Mouse (Mus musculus) lung, embryonic 14.5 days (tissue): ENCODE data around the gene Epo. TPM values are rescaled to one million over a fixed set of nuclear protein-coding genes. Genes with fewer than 3 reads are reported as not detected.

Source experiments
- ATAC-seq: fragments of 200-750 bp; cut with Nextera tagmentation; 2 replicates; pipeline ENCODE4 v1.8.0; 2017; ENCODE audit warnings: mild to moderate bottlenecking, moderate TSS enrichment, moderate library complexity; ENCODE audit not compliant: insufficient read depth
- DNase-seq: peaks from one replicate; pipeline ENCODE4 v3.0.0-alpha.2; 2015
- H3K27ac ChIP-seq: fragments of 300-500 bp; sonication (generic); 2 replicates; pipeline ENCODE4 v1.5.1; 2014; ENCODE audit warnings: low read depth, mild to moderate bottlenecking, moderate library complexity
- H3K27me3 ChIP-seq: fragments of 300-500 bp; sonication (generic); 2 replicates; pipeline ENCODE4 v1.6.1; 2014; ENCODE audit warnings: low read length, control low read depth; ENCODE audit not compliant: insufficient read depth
- H3K36me3 ChIP-seq: fragments of 300-500 bp; sonication (generic); 2 replicates; pipeline ENCODE4 v1.6.1; 2014; ENCODE audit warnings: control low read depth; ENCODE audit not compliant: insufficient read depth
- H3K4me1 ChIP-seq: fragments of 300-500 bp; sonication (generic); 2 replicates; pipeline ENCODE4 v1.6.1; 2014; ENCODE audit warnings: antibody characterized with exemption, control low read depth; ENCODE audit not compliant: insufficient read depth
- H3K4me2 ChIP-seq: fragments of 300-500 bp; sonication (generic); 2 replicates; pipeline ENCODE4 v1.6.1; 2014; ENCODE audit warnings: mild to moderate bottlenecking
- H3K4me3 ChIP-seq: fragments of 300-500 bp; sonication (generic); 2 replicates; pipeline ENCODE4 v1.5.1; 2014; ENCODE audit warnings: low read depth, low read length
- H3K9ac ChIP-seq: fragments of 300-500 bp; sonication (generic); 2 replicates; pipeline ENCODE4 v1.6.1; 2014
- H3K9me3 ChIP-seq: fragments of 300-500 bp; sonication (generic); 2 replicates; pipeline ENCODE4 v1.6.1; 2016; ENCODE audit warnings: low read depth, low read length, control low read depth
- CTCF ChIP-seq: IDR thresholded peaks from 2 replicates; pipeline ENCODE4 v1.5.1; 2016; ENCODE audit warnings: antibody characterized with exemption, low read depth
- WGBS: fragments of 180-500 bp; shearing (Covaris S2); extraction: QIAGEN DNeasy Blood & Tissue Kit; methylation state at CpG from one replicate; pipeline ENCODE4 v1.1.7; 2014; 5-methylcytosine and 5-hydroxymethylcytosine counted together
- polyA plus RNA-seq: library from polyadenylated mRNA; unstranded; fragments of >200 nt; fragmentation: Nextera tagmentation; extraction: Ambion mirVana; gene quantifications from 2 replicates; pipeline ENCODE4 v1.2.1, GENCODE M21; 2014

Epo gene
- polyA plus RNA-seq, 1 experiment from 2014 or later = 0.37 TPM

DNA sequence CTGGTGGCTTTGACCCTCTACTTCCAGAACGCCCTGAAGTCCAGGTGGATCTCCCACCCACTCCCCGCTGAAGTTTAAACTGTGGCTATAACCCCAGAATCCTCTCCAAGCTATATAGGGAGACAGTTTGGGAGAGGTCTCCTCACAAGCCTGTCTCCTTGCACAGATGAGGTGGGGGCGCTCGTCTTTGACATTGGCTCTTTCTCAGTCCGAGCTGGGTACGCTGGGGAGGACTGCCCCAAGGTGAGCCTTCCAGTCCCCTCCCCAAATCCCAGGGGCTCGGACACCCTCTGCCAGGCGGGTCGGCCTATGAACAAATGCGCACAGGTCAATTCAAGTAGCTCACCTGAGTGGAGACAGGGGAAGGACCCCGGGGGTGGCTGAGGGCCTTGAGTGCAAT is 20.9 kb upstream of the Epo start:
- H3K4me3 ChIP-seq = no peak overlapping the region
- no peaks in the 10 kb centered on the region for H3K4me1 ChIP-seq
- no peak overlapping the region; the same call in 1 of the 2 replicates for H3K4me2 ChIP-seq
- no peak overlapping the region for H3K27ac ChIP-seq
- H3K36me3 ChIP-seq = no peaks in the 10 kb centered on the region
- no peaks in the 10 kb centered on the region for H3K9me3 ChIP-seq
- 44% methylated on average over 11 of the region's 11 CpGs for WGBS
- no peak overlapping the region for H3K9ac ChIP-seq
- ATAC-seq (no peak), DNase-seq (no peak)
- no peak for TF ChIP-seq CTCF
- peaks cover 16% of the 10 kb centered on the region for H3K27me3 ChIP-seq

GRCm38 (mm10) chr5:137553411-137553837 is 20.4 kb upstream of the Epo start, which contains the start of gene Actl6b:
Gene Actl6b, plus strand, starts transcription at chr5:137553517.
- peak; percentile 73 for ATAC-seq

DNA sequence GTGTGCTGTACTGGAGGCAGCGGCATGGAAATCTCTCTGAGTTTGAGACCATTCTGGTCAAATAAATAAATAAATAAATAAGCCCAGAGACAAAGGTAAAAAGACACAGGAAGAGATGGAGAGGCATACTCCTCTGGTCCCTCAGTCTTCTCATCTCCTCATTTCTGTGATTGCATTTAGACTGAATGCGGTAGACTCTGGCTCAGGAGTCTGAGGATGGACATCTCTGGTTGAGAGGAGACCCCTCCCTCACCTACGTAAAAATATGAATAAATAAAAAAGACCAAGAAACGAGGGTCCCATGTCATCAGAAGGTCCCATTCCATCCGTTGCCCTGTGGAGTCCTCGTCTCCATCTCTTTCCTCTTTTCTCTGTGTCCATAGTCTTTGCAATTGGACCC is 20.0 kb upstream of the Epo start:
- ATAC-seq = no peak
- H3K4me2 ChIP-seq = peak overlapping the region; percentile 51
- no peak for TF ChIP-seq CTCF
- H3K27ac ChIP-seq = no peak overlapping the region
- H3K36me3 ChIP-seq = no peaks in the 10 kb centered on the region
- no peak for DNase-seq
- WGBS = 31% methylated on average over 6 of the region's 6 CpGs
- H3K9ac ChIP-seq = no peak overlapping the region
- no peaks in the 10 kb centered on the region for H3K9me3 ChIP-seq
- H3K4me1 ChIP-seq = no peaks in the 10 kb centered on the region
- H3K27me3 ChIP-seq = peaks cover 16% of the 10 kb centered on the region
- peak overlapping the region; percentile 10; the same call in 1 of the 2 replicates for H3K4me3 ChIP-seq

More at GRCm38 (mm10) chr5:137553411-137553837, 20.4 kb upstream of the Epo start, which contains the start of gene Actl6b:
- no peaks in the 10 kb centered on the region for H3K36me3 ChIP-seq
- peak within 1 kb of the TSS; percentile 10; the same call in 1 of the 2 replicates for H3K4me3 ChIP-seq
- no peaks in the 10 kb centered on the region for H3K4me1 ChIP-seq
- H3K27ac ChIP-seq = no peak within 1 kb of the TSS
- H3K9ac ChIP-seq = no peak within 1 kb of the TSS
- peak; percentile 85 for DNase-seq
- peaks cover 16% of the 10 kb centered on the region for H3K27me3 ChIP-seq
- 2% methylated on average over 37 of the region's 37 CpGs for WGBS
- TF ChIP-seq CTCF = no peak
- H3K9me3 ChIP-seq = no peaks in the 10 kb centered on the region
- H3K4me2 ChIP-seq = peak within 1 kb of the TSS; percentile 51

DNA sequence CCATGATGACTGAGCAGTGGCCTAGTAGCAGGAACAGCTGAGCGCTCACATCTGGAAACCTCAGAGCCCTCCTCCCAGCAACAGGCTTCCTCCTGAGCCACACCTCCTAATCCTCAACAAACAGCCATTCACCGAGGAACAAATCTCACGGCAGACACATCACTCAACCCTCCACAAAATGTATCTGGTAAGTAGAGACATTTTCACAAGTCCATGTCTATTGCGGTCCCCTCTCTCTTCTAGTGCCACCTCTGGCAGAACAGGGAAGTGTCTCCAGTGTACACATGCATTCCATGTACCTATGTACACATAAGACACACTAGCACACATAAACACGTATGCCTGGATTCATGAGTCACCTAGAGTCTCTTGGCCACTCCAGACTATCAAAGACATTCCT is 18.1 kb upstream of the Epo start:
- Histone ChIP-seq H3K9me3 (no peaks in the 10 kb centered on the region), H3K4me1 (no peaks in the 10 kb centered on the region), H3K4me2 (no peak overlapping the region), H3K4me3 (no peak overlapping the region), H3K36me3 (no peaks in the 10 kb centered on the region), H3K9ac (no peak overlapping the region), H3K27me3 (peaks cover 16% of the 10 kb centered on the region), H3K27ac (no peak overlapping the region)
- DNase-seq (no peak), ATAC-seq (no peak)
- TF ChIP-seq CTCF = peak; percentile 38; the same call in 1 of the 2 replicates
- 64% methylated on average over 5 of the region's 5 CpGs for WGBS

GRCm38 (mm10) chr5:137549840-137550239 is 16.8 kb upstream of the Epo start:
- no peak overlapping the region for H3K4me2 ChIP-seq
- H3K36me3 ChIP-seq = no peaks in the 10 kb centered on the region
- TF ChIP-seq CTCF = no peak
- no peak overlapping the region for H3K9ac ChIP-seq
- no peaks in the 10 kb centered on the region for H3K9me3 ChIP-seq
- ATAC-seq (no peak), DNase-seq (no peak)
- H3K27ac ChIP-seq = no peak overlapping the region
- WGBS = 63% methylated on average over 2 of the region's 2 CpGs
- peaks cover 12% of the 10 kb centered on the region for H3K27me3 ChIP-seq
- H3K4me1 ChIP-seq = no peaks in the 10 kb centered on the region
- H3K4me3 ChIP-seq = no peak overlapping the region

DNA sequence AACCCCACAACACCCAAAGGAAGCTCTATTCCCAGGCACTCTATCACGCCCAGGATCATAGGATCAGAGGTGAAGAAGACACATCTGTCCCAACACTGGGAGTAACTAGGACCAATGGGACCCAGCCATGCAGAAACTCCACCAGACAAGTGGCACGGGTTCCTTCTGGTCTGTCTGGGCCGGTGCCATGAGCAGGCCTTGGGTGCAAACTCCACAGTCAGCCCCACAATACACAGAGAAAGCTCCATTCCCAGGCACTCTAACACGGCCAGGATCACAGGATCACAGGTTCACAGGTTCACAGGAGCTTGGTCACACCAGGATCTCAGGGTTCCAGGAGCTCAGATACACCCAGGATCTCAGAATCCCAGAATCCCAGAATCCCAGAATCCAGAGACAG is 12.6 kb upstream of the Epo start:
- H3K27me3 ChIP-seq = no peaks in the 10 kb centered on the region
- H3K9ac ChIP-seq = no peak overlapping the region
- H3K4me3 ChIP-seq = no peak overlapping the region
- no peaks in the 10 kb centered on the region for H3K36me3 ChIP-seq
- no peak for TF ChIP-seq CTCF
- H3K4me2 ChIP-seq = no peak overlapping the region
- H3K9me3 ChIP-seq = no peaks in the 10 kb centered on the region
- 65% methylated on average over 4 of the region's 4 CpGs for WGBS
- DNase-seq = no peak
- no peaks in the 10 kb centered on the region for H3K4me1 ChIP-seq
- no peak overlapping the region for H3K27ac ChIP-seq
- no peak for ATAC-seq

- ATAC-seq (no peak), DNase-seq (no peak)
Measured at GRCm38 (mm10) chr5:137544926-137545325, 11.9 kb upstream of the Epo start.

More at GRCm38 (mm10) chr5:137544926-137545325, 11.9 kb upstream of the Epo start:
- H3K9ac ChIP-seq = no peak overlapping the region
- 60% methylated on average over 6 of the region's 6 CpGs for WGBS
- no peaks in the 10 kb centered on the region for H3K36me3 ChIP-seq
- H3K4me3 ChIP-seq = no peak overlapping the region
- TF ChIP-seq CTCF = no peak
- no peaks in the 10 kb centered on the region for H3K27me3 ChIP-seq
- no peak overlapping the region for H3K27ac ChIP-seq
- H3K9me3 ChIP-seq = no peaks in the 10 kb centered on the region
- no peaks in the 10 kb centered on the region for H3K4me1 ChIP-seq
- H3K4me2 ChIP-seq = no peak overlapping the region
